Mouse (Mus musculus) intestine, embryonic 14.5 days (tissue): ENCODE results near the gene Smim7. TPM values are rescaled to one million over a fixed set of nuclear protein-coding genes. Genes with fewer than 3 reads are reported as not detected.

Experiments
- ATAC-seq: fragments of 200-750 bp; cut with Nextera tagmentation; replicated peaks from 2 replicates; pipeline ENCODE4 v1.8.0; 2017; ENCODE audit warnings: low read depth, moderate number of reproducible peaks, moderate TSS enrichment, moderate library complexity; ENCODE audit not compliant: low FRiP score, low TSS enrichment
- DNase-seq: peaks from one replicate; pipeline ENCODE4 v3.0.0-alpha.2; 2018; ENCODE audit warnings: low spot score
- H3K27ac ChIP-seq: fragments of 300-500 bp; sonication (generic); 2 replicates; pipeline ENCODE4 v1.5.1; 2014; ENCODE audit warnings: low read depth, mild to moderate bottlenecking, control low read depth
- H3K27me3 ChIP-seq: fragments of 300-500 bp; sonication (generic); replicated peaks from 2 replicates; pipeline ENCODE4 v1.6.1; 2014; ENCODE audit warnings: low read length, control low read depth; ENCODE audit not compliant: control insufficient read depth, insufficient read depth
- H3K36me3 ChIP-seq: fragments of 300-500 bp; sonication (generic); 2 replicates; pipeline ENCODE4 v1.6.1; 2014; ENCODE audit warnings: low read length, control low read depth; ENCODE audit not compliant: control insufficient read depth, insufficient read depth
- H3K4me1 ChIP-seq: fragments of 300-500 bp; sonication (generic); replicated peaks from 2 replicates; pipeline ENCODE4 v1.6.1; 2014; ENCODE audit warnings: low read length, control low read depth, mixed read lengths; ENCODE audit not compliant: control insufficient read depth, insufficient read depth
- H3K4me2 ChIP-seq: fragments of 300-500 bp; sonication (generic); 2 replicates; pipeline ENCODE4 v1.6.1; 2014; ENCODE audit warnings: low read length
- H3K4me3 ChIP-seq: fragments of 300-500 bp; sonication (generic); 2 replicates; pipeline ENCODE4 v1.5.1; 2014; ENCODE audit warnings: low read depth, low read length, control low read depth, mixed read lengths
- H3K9ac ChIP-seq: fragments of 300-500 bp; sonication (generic); 2 replicates; pipeline ENCODE4 v1.6.1; 2014; ENCODE audit warnings: mild to moderate bottlenecking, low read length
- H3K9me3 ChIP-seq: fragments of 300-500 bp; sonication (generic); 2 replicates; pipeline ENCODE4 v1.6.1; 2016; ENCODE audit warnings: low read length, control low read depth; ENCODE audit not compliant: control insufficient read depth
- WGBS: fragments of 180-500 bp; shearing (Covaris S2); extraction: QIAGEN DNeasy Blood & Tissue Kit; methylation state at CpG from one replicate; pipeline ENCODE4 v1.1.7; 2014; 5-methylcytosine and 5-hydroxymethylcytosine counted together
- microRNA-seq: library from miRNA; unstranded; fragments of <30 nt; microRNA quantifications from one replicate; pipeline ENCODE4, GENCODE M21; 2016
- polyA plus RNA-seq: library from polyadenylated mRNA; unstranded; fragments of >200 nt; fragmentation: Nextera tagmentation; extraction: Ambion mirVana; gene quantifications from 2 replicates; pipeline ENCODE4 v1.2.1, GENCODE M21; 2014

Smim7 gene
- polyA plus RNA-seq, 1 experiment from 2014 or later: 129 TPM

GRCm38 (mm10) chr8:72521888-72522287 is 49.0 kb downstream of the Smim7 start:
- DNase-seq: no peak
- no peak for ATAC-seq
- Histone ChIP-seq H3K4me1 (no peaks in the 10 kb centered on the region), H3K36me3 (no peaks in the 10 kb centered on the region), H3K4me2 (no peak overlapping the region), H3K27ac (no peak overlapping the region), H3K4me3 (no peak overlapping the region), H3K27me3 (no peaks in the 10 kb centered on the region), H3K9ac (no peak overlapping the region), H3K9me3 (no peaks in the 10 kb centered on the region)

GRCm38 (mm10) chr8:72517421-72517988 is 53.4 kb downstream of the Smim7 start:
- no peak for DNase-seq
- 75% methylated on average over 7 of the region's 7 CpGs for WGBS

More at GRCm38 (mm10) chr8:72517421-72517988, 53.4 kb downstream of the Smim7 start:
- Histone ChIP-seq H3K36me3 (no peaks in the 10 kb centered on the region), H3K27me3 (no peaks in the 10 kb centered on the region), H3K4me1 (no peaks in the 10 kb centered on the region), H3K4me3 (no peak overlapping the region), H3K9me3 (no peaks in the 10 kb centered on the region), H3K9ac (no peak overlapping the region), H3K4me2 (no peak overlapping the region), H3K27ac (no peak overlapping the region)
- ATAC-seq: no peak

Small RNA genes within 50 kb of the gene (microRNA-seq; reads per million reads assigned to microRNA genes)
- gene Gm28019: not detected

Other genes starting within 250 kb of the Smim7 start
- 60.6 and 61.9 TPM in 2 replicates for gene Eps15l1, start 149.6 kb downstream of the Smim7 start, polyA plus RNA-seq
- 1.7 and 1.9 TPM in 2 replicates for gene Calr3, start 127.2 kb downstream of the Smim7 start, polyA plus RNA-seq
- gene 1700030K09Rik, start 127.2 kb downstream of the Smim7 start, polyA plus RNA-seq: 13.3 and 15.4 TPM in 2 replicates
- gene Cherp, start 95.9 kb downstream of the Smim7 start, polyA plus RNA-seq: 64.0 and 64.3 TPM in 2 replicates
- 11.2 and 13.5 TPM in 2 replicates for gene Slc35e1, start 78.5 kb downstream of the Smim7 start, polyA plus RNA-seq
- 13.9 and 14.9 TPM in 2 replicates for gene Med26, start 22.8 kb downstream of the Smim7 start, polyA plus RNA-seq
- 15.7 and 17.8 TPM in 2 replicates for gene Tmem38a, start 967 bp upstream of the Smim7 start, polyA plus RNA-seq
- gene Nwd1, start 75.6 kb upstream of the Smim7 start, polyA plus RNA-seq: 0.03 and 0.05 TPM in 2 replicates
- gene Sin3b, start 152.2 kb upstream of the Smim7 start, polyA plus RNA-seq: 175 and 191 TPM in 2 replicates
- 5.0 and 5.8 TPM in 2 replicates for gene F2rl3, start 190.8 kb upstream of the Smim7 start, polyA plus RNA-seq